Mouse (Mus musculus): Measurements from ENCODE around the gene Gjd3. TPM values are rescaled to one million over a fixed set of nuclear protein-coding genes. Genes with fewer than 3 reads are reported as not detected.

The Gjd3 gene
- polyA plus RNA-seq, 1 experiment from 2014 or later, result 0.31 TPM

DNA sequence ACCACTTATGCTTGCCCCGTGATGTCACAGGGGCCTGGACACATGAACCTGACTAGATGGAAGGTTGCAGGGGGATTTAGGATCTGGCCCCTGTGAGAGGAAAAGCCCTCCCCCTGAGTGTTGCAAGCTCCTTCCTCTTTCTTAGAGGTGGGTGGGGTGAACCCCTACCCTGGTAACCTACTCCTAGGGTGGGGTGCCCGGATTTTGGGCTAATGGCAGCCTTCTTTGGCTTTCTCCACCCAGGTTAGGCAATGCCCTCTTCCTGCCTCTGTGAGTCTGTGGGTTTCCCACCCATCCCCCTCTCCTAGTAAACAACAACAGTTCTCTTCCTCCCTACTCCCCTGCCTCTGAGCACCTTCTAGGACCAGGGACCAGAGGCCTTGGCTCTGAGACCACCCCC is 30.1 kb downstream of the Gjd3 start:
- Histone ChIP-seq H3K36me3 (ENCODE audit: control insufficient read depth, insufficient read depth, low read length) (peaks cover 4% of the 10 kb centered on the region), H3K27me3 (ENCODE audit: control insufficient read depth, insufficient read depth, low read depth, low read length) (no peaks in the 10 kb centered on the region), H3K27ac (ENCODE audit: low read length) (0 out of 2 replicates have a peak overlapping the region, but pooled peaks have one; percentile 36), H3K4me2 (ENCODE audit: low read depth, low read length) (no peak overlapping the region), H3K4me1 (replicated peaks; ENCODE audit: control insufficient read depth, insufficient read depth, low read length) (peaks cover 68% of the 10 kb centered on the region), H3K9ac (ENCODE audit: low read length) (no peak overlapping the region), H3K4me3 (ENCODE audit: low read length) (no peak overlapping the region), H3K9me3 (ENCODE audit: control insufficient read depth, low read length) (no peaks in the 10 kb centered on the region)
- 40% methylated on average over 2 of the region's 2 CpGs for WGBS
- ATAC-seq (ENCODE audit: low read depth), result no peak

DNA sequence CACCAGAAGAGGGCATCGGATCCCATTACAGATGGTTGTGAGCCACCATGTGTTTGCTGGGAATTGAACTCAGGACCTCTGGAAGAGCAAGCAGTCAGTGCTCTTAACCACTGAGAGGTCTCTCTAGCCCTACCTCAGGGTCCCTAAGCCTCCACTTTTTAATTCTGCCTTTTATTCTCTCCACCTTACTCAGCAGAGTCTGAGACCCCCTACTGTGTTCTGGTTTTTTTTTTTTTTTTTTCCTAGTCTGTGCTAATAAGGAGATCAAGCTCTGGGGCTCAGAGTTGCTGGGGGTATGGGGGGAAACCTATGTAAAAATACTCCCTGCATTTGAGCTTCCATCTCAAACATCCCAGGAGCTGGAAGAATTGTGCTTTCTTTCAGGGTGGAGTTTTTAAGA is 30.7 kb downstream of the Gjd3 start:
- H3K27ac ChIP-seq (ENCODE audit: low read length), result no peak overlapping the region
- H3K27me3 ChIP-seq (ENCODE audit: control insufficient read depth, insufficient read depth, low read depth, low read length), result no peaks in the 10 kb centered on the region
- peaks cover 4% of the 10 kb centered on the region for H3K36me3 ChIP-seq (ENCODE audit: control insufficient read depth, insufficient read depth, low read length)
- 84% methylated on average over 1 of the region's 1 CpGs for WGBS
- ATAC-seq (ENCODE audit: low read depth), result no peak
- peaks cover 74% of the 10 kb centered on the region for H3K4me1 ChIP-seq (replicated peaks; ENCODE audit: control insufficient read depth, insufficient read depth, low read length)
- no peak overlapping the region for H3K9ac ChIP-seq (ENCODE audit: low read length)
- no peak overlapping the region for H3K4me3 ChIP-seq (ENCODE audit: low read length)
- no peaks in the 10 kb centered on the region for H3K9me3 ChIP-seq (ENCODE audit: control insufficient read depth, low read length)
- H3K4me2 ChIP-seq (ENCODE audit: low read depth, low read length), result no peak overlapping the region

DNA sequence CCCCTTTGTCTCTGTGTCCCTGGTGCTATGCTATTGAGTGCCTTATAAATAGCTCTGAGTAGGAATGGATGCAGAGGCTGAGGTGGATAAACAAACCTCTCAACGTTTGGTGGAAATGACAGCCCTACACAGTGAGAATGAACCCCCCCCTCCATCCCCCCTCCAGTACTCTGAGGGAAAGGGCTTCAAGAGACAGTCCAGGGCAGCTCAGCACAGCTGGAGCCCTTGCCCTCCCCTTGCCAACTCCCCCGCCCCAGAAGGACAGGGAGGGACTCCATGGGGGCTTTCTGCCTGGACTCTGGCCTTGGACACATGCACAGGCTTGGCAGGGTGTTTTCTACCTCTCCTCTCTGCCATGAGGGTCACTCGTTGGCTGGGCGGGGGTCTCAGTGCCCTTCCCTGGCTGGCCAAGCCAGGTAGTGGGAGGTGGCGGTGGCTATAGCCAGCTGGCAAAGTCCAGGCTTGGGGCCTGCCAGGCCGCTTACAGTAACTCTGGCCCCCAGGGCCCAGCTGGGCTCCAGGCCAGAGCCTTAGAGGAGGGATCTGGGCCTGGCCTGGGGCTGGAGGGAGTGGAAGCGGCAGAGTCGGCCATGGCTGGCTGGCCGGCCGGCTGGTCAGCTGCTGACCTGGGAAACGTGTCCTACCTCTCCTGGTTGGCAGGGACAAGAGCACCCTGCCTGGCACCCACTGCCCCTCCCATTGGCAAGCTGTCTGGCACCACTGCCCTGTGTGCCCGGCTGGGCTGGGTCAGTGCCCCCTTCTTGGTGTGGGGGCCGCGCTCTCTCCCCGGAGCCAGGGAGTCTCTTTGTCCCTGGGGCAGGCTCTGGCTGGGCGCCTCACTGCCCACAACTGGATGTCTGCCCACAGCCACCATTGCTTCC is 31.6 kb downstream of the Gjd3 start:
- Histone ChIP-seq H3K27me3 (ENCODE audit: control insufficient read depth, insufficient read depth, low read depth, low read length) (no peaks in the 10 kb centered on the region), H3K36me3 (ENCODE audit: control insufficient read depth, insufficient read depth, low read length) (peaks cover 4% of the 10 kb centered on the region; the same call in 1 of the 2 replicates), H3K27ac (ENCODE audit: low read length) (peak overlapping the region; percentile 88), H3K9ac (ENCODE audit: low read length) (peak overlapping the region; percentile 50), H3K4me3 (ENCODE audit: low read length) (peak overlapping the region; percentile 9; the same call in 1 of the 2 replicates), H3K4me1 (replicated peaks; ENCODE audit: control insufficient read depth, insufficient read depth, low read length) (peaks cover 71% of the 10 kb centered on the region), H3K9me3 (ENCODE audit: control insufficient read depth, low read length) (no peaks in the 10 kb centered on the region), H3K4me2 (ENCODE audit: low read depth, low read length) (peak overlapping the region; percentile 9; the same call in 1 of the 2 replicates)
- 40% methylated on average over 16 of the region's 16 CpGs for WGBS
- peak; percentile 74 for ATAC-seq (ENCODE audit: low read depth)

DNA sequence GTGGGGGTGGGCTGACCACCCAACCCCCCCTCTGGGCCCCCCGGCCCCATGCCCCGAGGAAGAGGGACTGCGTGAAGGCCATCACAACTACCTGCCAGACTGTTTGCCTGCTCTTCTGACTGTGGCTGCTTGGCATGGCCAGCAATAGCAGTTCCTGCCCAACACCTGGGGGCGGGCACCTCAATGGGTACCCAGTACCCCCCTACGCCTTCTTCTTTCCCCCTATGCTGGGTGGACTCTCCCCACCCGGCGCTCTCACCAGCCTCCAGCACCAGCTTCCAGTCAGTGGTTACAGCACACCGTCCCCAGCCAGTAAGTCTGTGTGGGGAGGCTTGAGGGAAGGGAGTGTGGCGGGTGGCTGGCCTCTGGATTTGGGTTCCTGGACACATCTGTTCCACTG is 32.3 kb downstream of the Gjd3 start:
- Histone ChIP-seq H3K4me1 (replicated peaks; ENCODE audit: control insufficient read depth, insufficient read depth, low read length) (peaks cover 70% of the 10 kb centered on the region), H3K9me3 (ENCODE audit: control insufficient read depth, low read length) (no peaks in the 10 kb centered on the region), H3K36me3 (ENCODE audit: control insufficient read depth, insufficient read depth, low read length) (peaks cover 4% of the 10 kb centered on the region; the same call in 1 of the 2 replicates), H3K27me3 (ENCODE audit: control insufficient read depth, insufficient read depth, low read depth, low read length) (no peaks in the 10 kb centered on the region), H3K9ac (ENCODE audit: low read length) (0 out of 2 replicates have a peak overlapping the region, but pooled peaks have one; percentile 22), H3K4me2 (ENCODE audit: low read depth, low read length) (no peak overlapping the region), H3K4me3 (ENCODE audit: low read length) (no peak overlapping the region), H3K27ac (ENCODE audit: low read length) (peak overlapping the region; percentile 88)
- ATAC-seq (ENCODE audit: low read depth), result no peak
- 81% methylated on average over 9 of the region's 9 CpGs for WGBS

DNA sequence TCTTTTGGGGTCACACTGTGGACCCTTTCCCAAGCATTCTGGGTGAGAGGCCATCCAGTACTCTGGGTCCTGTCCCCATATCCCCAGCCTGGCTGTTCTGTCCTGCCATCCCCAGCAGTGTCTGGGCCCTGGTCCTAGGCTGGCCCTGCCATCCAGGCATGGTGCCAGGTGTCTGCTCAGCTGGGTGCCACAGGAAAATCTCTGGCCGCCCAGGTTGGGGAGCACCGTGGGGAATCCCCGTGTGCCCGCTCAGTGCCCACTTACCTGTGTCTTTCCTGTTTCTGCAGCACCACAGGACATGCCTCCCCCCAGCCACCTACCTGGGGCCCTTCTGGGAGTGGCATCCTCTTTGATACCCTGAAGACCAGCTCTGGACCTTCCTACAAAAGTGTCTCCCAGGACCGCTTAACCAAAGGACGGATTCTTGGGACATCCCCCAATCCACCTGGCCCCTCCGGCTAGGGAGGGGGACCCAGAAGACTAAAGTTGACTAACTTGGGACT is 32.8 kb downstream of the Gjd3 start:
- Histone ChIP-seq H3K27ac (ENCODE audit: low read length) (peak overlapping the region; percentile 88), H3K36me3 (ENCODE audit: control insufficient read depth, insufficient read depth, low read length) (peaks cover 4% of the 10 kb centered on the region; the same call in 1 of the 2 replicates), H3K9ac (ENCODE audit: low read length) (no peak overlapping the region), H3K27me3 (ENCODE audit: control insufficient read depth, insufficient read depth, low read depth, low read length) (no peaks in the 10 kb centered on the region), H3K4me3 (ENCODE audit: low read length) (no peak overlapping the region), H3K4me2 (ENCODE audit: low read depth, low read length) (no peak overlapping the region), H3K9me3 (ENCODE audit: control insufficient read depth, low read length) (no peaks in the 10 kb centered on the region), H3K4me1 (replicated peaks; ENCODE audit: control insufficient read depth, insufficient read depth, low read length) (peaks cover 70% of the 10 kb centered on the region)
- ATAC-seq (ENCODE audit: low read depth), result no peak
- WGBS, result 80% methylated on average over 7 of the region's 7 CpGs

DNA sequence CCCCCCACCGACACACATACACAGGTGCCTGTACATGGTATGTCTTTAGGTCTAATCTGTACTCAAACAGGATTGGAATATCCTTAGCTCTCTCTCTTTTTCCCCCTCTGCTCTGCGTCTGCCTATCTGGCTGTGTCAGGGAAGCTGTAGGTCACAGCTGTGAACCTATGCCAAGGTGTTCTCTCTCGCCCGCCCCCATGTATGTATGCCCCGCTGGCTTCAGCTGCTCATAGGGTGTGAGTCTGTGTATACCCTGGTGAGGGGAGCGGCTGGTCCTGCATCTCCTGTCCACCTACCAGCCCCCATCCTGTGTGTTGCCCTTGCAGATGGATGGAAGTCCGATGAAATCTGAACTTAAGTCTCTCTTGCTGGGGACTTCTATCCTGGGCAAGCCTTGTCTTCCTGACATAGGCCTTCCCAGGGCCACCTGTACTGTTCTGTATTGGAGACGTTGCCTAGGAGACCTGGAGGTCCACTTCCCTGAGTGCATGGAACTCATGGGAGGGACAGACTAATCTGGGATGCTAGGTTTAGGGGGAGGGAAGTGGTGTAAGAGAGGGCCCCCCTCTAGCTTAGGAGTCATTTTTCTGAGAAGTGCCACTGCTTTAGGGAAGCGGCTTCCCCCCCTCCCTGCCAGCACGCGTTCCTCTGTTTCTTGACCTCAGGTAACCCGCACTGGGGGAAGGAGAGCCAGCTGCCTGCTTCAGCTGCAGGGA is 33.4 kb downstream of the Gjd3 start:
- Histone ChIP-seq H3K27ac (ENCODE audit: low read length) (peak overlapping the region; percentile 36; the same call in 1 of the 2 replicates), H3K27me3 (ENCODE audit: control insufficient read depth, insufficient read depth, low read depth, low read length) (no peaks in the 10 kb centered on the region), H3K4me1 (replicated peaks; ENCODE audit: control insufficient read depth, insufficient read depth, low read length) (peaks cover 70% of the 10 kb centered on the region), H3K4me3 (ENCODE audit: low read length) (no peak overlapping the region), H3K36me3 (ENCODE audit: control insufficient read depth, insufficient read depth, low read length) (peaks cover 4% of the 10 kb centered on the region; the same call in 1 of the 2 replicates), H3K9me3 (ENCODE audit: control insufficient read depth, low read length) (no peaks in the 10 kb centered on the region), H3K4me2 (ENCODE audit: low read depth, low read length) (no peak overlapping the region), H3K9ac (ENCODE audit: low read length) (no peak overlapping the region)
- ATAC-seq (ENCODE audit: low read depth), result no peak
- 62% methylated on average over 12 of the region's 12 CpGs for WGBS

DNA sequence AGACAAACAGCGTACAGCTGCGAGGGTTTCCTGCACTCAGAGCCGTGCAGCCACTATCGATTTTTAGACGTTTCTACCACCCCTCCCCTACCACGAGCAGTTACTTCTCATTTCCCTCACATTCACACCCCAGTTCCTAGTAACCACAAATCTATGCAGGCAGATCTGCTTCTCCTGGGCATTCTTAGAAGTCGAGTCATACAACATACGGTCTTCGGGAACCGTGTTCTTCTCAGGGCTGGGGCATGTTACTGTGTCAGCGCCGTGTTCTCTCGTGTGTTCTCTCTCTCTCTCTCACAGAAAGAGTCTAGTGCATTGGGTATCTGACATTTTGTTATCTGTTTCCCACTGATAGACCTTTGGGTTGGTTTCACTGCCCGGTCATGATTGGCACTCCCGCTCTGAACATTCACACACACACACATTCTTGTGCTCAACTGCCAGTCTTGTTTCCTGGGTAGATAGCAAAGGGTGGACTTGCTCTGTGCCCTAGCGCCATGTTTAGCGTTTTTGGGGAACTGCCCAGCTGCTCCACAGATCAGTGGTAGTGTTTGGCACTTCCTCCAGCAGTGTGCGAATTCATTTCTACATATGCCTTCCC is 34.7 kb downstream of the Gjd3 start:
- peaks cover 70% of the 10 kb centered on the region for H3K4me1 ChIP-seq (replicated peaks; ENCODE audit: control insufficient read depth, insufficient read depth, low read length)
- H3K36me3 ChIP-seq (ENCODE audit: control insufficient read depth, insufficient read depth, low read length), result peaks cover 4% of the 10 kb centered on the region; the same call in 1 of the 2 replicates
- no peak for ATAC-seq (ENCODE audit: low read depth)
- H3K27me3 ChIP-seq (ENCODE audit: control insufficient read depth, insufficient read depth, low read depth, low read length), result no peaks in the 10 kb centered on the region
- H3K9me3 ChIP-seq (ENCODE audit: control insufficient read depth, low read length), result no peaks in the 10 kb centered on the region
- no peak overlapping the region for H3K4me2 ChIP-seq (ENCODE audit: low read depth, low read length)
- WGBS, result 63% methylated on average over 18 of the region's 18 CpGs
- H3K4me3 ChIP-seq (ENCODE audit: low read length), result no peak overlapping the region
- H3K27ac ChIP-seq (ENCODE audit: low read length), result peak overlapping the region; percentile 40; the same call in 1 of the 2 replicates
- peak overlapping the region; percentile 26; the same call in 1 of the 2 replicates for H3K9ac ChIP-seq (ENCODE audit: low read length)

DNA sequence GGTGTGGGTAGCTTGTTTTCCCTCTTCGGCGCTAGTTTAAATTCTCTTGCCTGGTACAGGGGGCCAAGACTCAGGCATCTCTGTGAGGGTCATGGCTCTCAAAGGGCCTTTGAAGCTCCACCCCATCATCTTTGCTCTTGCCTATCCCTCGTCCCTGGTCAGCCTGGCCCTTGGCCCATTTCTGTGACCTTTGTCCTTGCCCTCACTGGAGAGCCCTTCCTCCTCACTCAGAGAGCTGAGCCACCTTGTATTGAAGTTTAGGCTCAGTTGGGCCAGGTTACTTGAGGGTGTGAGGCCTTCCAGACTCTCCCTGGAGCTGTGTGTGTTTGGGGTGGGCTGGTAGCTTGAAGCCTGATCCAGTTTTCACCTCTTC is 37.2 kb downstream of the Gjd3 start:
- H3K9ac ChIP-seq (ENCODE audit: low read length), result peak overlapping the region; percentile 6; the same call in 1 of the 2 replicates
- H3K4me1 ChIP-seq (replicated peaks; ENCODE audit: control insufficient read depth, insufficient read depth, low read length), result peaks cover 77% of the 10 kb centered on the region
- no peak for ATAC-seq (ENCODE audit: low read depth)
- peak overlapping the region; percentile 27; the same call in 1 of the 2 replicates for H3K27ac ChIP-seq (ENCODE audit: low read length)
- no peak overlapping the region for H3K4me3 ChIP-seq (ENCODE audit: low read length)
- H3K9me3 ChIP-seq (ENCODE audit: control insufficient read depth, low read length), result no peaks in the 10 kb centered on the region
- H3K36me3 ChIP-seq (ENCODE audit: control insufficient read depth, insufficient read depth, low read length), result peaks cover 4% of the 10 kb centered on the region; the same call in 1 of the 2 replicates
- no peaks in the 10 kb centered on the region for H3K27me3 ChIP-seq (ENCODE audit: control insufficient read depth, insufficient read depth, low read depth, low read length)
- no peak overlapping the region for H3K4me2 ChIP-seq (ENCODE audit: low read depth, low read length)
- 22% methylated on average over 3 of the region's 3 CpGs for WGBS

Measured in lung, embryonic 16.5 days (tissue).